Mouse (Mus musculus) kidney, adult 2 months (tissue): ENCODE results near the gene Tcf7l1.

Source experiments
- CTCF ChIP-seq: fragments of 200-500 bp; conservative IDR thresholded peaks from 2 replicates; pipeline ENCODE4 v1.5.1; 2011; ENCODE audit warnings: low read depth, mild to moderate bottlenecking, control low read depth, low read length, moderate library complexity, mixed read lengths; ENCODE audit not compliant: insufficient read depth, insufficient read length
- POLR2A ChIP-seq: fragments of 200-500 bp; IDR thresholded peaks from one replicate; pipeline ENCODE4 v1.6.1; 2011; ENCODE audit warnings: low read depth, low read length, control low read depth

DNA sequence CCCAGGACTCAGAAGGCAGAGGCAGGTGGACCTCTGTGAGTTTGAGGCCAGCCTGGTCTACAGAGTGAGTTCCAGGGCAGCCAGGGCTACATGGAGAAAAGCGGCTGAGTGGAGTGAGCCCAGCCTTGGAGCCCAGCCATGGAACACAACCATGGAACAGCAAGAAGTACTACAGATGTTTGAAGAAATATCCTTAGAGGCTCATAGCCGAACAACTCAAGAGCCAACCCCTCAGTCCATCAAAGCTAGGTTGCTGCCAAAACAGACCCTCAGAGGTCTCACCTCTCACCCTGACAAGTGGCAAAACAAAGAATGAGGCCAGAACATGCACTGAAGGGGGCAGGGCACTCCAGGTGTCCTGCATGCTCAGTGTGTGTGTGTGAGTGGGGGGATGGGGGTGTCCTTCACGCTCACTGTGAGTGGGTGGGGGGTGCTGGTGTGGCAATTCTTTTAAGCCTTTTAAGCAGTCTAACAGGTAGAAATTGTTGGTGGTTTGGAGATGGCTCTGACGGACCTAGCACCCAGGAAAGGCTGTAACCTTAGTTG is 104.7 kb downstream of the Tcf7l1 start:
- TF ChIP-seq CTCF (no peak), POLR2A (no peak)
